Mouse (Mus musculus) lung, adult 2 months (tissue): Measurements from ENCODE around the gene Trnau1ap.

Experiments used
- CTCF ChIP-seq: fragments of 200-500 bp; IDR thresholded peaks from 2 replicates; pipeline ENCODE4 v1.5.1; 2011; ENCODE audit warnings: mild to moderate bottlenecking, low read length, control low read depth; ENCODE audit not compliant: insufficient read depth
- POLR2A ChIP-seq: fragments of 200-500 bp; IDR thresholded peaks from 2 replicates; pipeline ENCODE4 v1.6.1; 2011; ENCODE audit warnings: low read depth, mild to moderate bottlenecking, control low read depth, low read length, borderline replicate concordance; ENCODE audit errors: extremely low read depth

DNA sequence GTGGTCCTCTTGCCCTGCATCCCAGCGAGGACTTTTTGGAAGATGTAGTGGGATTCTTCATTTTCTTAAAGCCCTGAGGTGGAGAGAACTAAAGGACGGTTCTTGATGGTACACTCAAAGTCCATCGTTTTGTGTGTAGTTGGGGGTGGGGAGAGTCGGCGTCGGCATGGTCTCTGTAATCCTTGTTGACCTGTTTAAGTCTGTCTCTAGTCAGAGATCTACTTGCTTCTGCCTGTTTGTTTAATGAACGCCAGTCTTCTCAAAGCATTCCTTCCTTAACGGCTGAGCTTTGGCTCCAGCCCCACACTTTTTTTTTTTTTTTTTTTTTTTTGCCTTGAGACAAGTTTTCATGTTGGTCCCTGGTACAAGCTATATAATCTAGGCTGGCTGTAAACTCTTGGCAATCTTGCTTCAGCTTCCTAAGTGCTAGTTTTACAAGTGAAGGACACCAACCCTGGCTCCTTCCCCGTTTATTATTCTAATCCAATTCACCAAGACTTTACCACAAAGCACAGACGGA, 557 bp upstream of the Trnau1ap start:
- TF ChIP-seq POLR2A (no peak), CTCF (no peak)
